Mouse (Mus musculus) cerebellum, adult 18-20 months (tissue): ENCODE measurements around the gene Ldha.

Experiments
- DNase-seq, 2 experiments: peaks; one replicate each; pipeline ENCODE4 v3.0.0; 2021

Ldha gene

GRCm38 (mm10) chr7:46838104-46838671 lies 3.1 kb upstream of the Ldha start:
- peak in 1 of 2 experiments; percentile 24 for DNase-seq

GRCm38 (mm10) chr7:46838891-46839302 lies 2.4 kb upstream of the Ldha start:
- peak; percentile 68 to 82 for DNase-seq

- no peak for DNase-seq
These were observed 1.8 kb upstream of the Ldha start for GRCm38 (mm10) chr7:46839446-46839845.

GRCm38 (mm10) chr7:46839861-46840260 lies 1.4 kb upstream of the Ldha start:
- DNase-seq = no peak

GRCm38 (mm10) chr7:46840326-46840725 lies 949 bp upstream of the Ldha start:
- DNase-seq = no peak

GRCm38 (mm10) chr7:46842278-46842677 lies 1.0 kb downstream of the Ldha start:
- no peak for DNase-seq

- DNase-seq = no peak
These were observed 2.3 kb downstream of the Ldha start for GRCm38 (mm10) chr7:46843576-46843975.

- DNase-seq = peak; percentile 91 to 92
These were observed 4.1 kb downstream of the Ldha start for GRCm38 (mm10) chr7:46845211-46845977.

GRCm38 (mm10) chr7:46845978-46846485 lies 4.8 kb downstream of the Ldha start:
- DNase-seq = peak; percentile 30 to 48

- peak; percentile 47 to 62 for DNase-seq
These were observed 5.4 kb downstream of the Ldha start for GRCm38 (mm10) chr7:46846486-46847244.

- DNase-seq = no peak
These were observed 8.0 kb downstream of the Ldha start for GRCm38 (mm10) chr7:46849287-46849686.

GRCm38 (mm10) chr7:46851026-46851425 lies 9.8 kb downstream of the Ldha start:
- no peak for DNase-seq

GRCm38 (mm10) chr7:46852666-46853065 lies 11.4 kb downstream of the Ldha start:
- no peak for DNase-seq

- DNase-seq = no peak
These were observed 12.1 kb downstream of the Ldha start for GRCm38 (mm10) chr7:46853365-46853764.

- DNase-seq = no peak
These were observed 14.7 kb downstream of the Ldha start for GRCm38 (mm10) chr7:46855866-46856560.

GRCm38 (mm10) chr7:46857436-46857835 lies 16.2 kb downstream of the Ldha start:
- no peak for DNase-seq

- no peak for DNase-seq
These were observed 17.8 kb downstream of the Ldha start for GRCm38 (mm10) chr7:46859031-46859430.

GRCm38 (mm10) chr7:46860996-46861395 lies 19.7 kb downstream of the Ldha start, which contains the start of gene Ldhc:
Gene Ldhc, plus strand, starts transcription at chr7:46861203.
- DNase-seq = no peak

GRCm38 (mm10) chr7:46871988-46872387 lies 30.7 kb downstream of the Ldha start:
- no peak for DNase-seq

- no peak for DNase-seq
These were observed 35.6 kb downstream of the Ldha start for GRCm38 (mm10) chr7:46876841-46877240.

- no peak for DNase-seq
These were observed 36.0 kb downstream of the Ldha start for GRCm38 (mm10) chr7:46877255-46877654.

GRCm38 (mm10) chr7:46879851-46880250 lies 38.6 kb downstream of the Ldha start:
- no peak for DNase-seq

GRCm38 (mm10) chr7:46880992-46881391 lies 39.7 kb downstream of the Ldha start:
- no peak for DNase-seq
